Mouse (Mus musculus) left cerebral cortex, postnatal 36 days (tissue): ENCODE results near the gene Pla2g4b. TPM values are rescaled to one million over a fixed set of nuclear protein-coding genes. Genes with fewer than 3 reads are reported as not detected.

Experiments
- microRNA-seq: library from miRNA; unstranded; fragments of <30 nt; microRNA quantifications from one replicate; pipeline ENCODE4 v1.2.0, GENCODE M21; 2022
- total RNA-seq, 2 experiments: library from RNA; stranded (reverse); gene quantifications; 2 replicates each; pipeline ENCODE4 v1.2.3; 2021

The Pla2g4b gene
- total RNA-seq, 2 experiments from 2014 or later: 1.4 to 3.7 TPM

Small RNA genes within 50 kb of the gene (microRNA-seq; reads per million reads assigned to microRNA genes)
- not detected for gene Mir7665

Other genes starting within 250 kb of the Pla2g4b start
- gene Rpap1, start 245.9 kb upstream of the Pla2g4b start, total RNA-seq: 10 to 100 TPM; 19.4 to 20.6 TPM
- 100 to 1,000 TPM; 191 to 198 TPM for gene Tyro3, start 235.7 kb upstream of the Pla2g4b start, total RNA-seq
- gene Mga, start 136.2 kb upstream of the Pla2g4b start, total RNA-seq: 10 to 100 TPM; 56.2 to 74.1 TPM
- gene Mapkbp1, start 60.7 kb upstream of the Pla2g4b start, total RNA-seq: 10 to 100 TPM; 41.6 to 66.9 TPM
- 1 to 10 TPM; 3.4 to 4.8 TPM for gene Jmjd7, start 5.9 kb upstream of the Pla2g4b start, total RNA-seq
- gene Gm28042, start 5.9 kb upstream of the Pla2g4b start, total RNA-seq: under 1 TPM in 1 of 2 experiments, not detected in 1; 0.84 TPM
- 10 to 100 TPM; 11.3 to 12.9 TPM for gene Ehd4, start 121.2 kb downstream of the Pla2g4b start, total RNA-seq
- gene Pla2g4e, start 211.9 kb downstream of the Pla2g4b start, total RNA-seq: 10 to 100 TPM; 18.5 to 21.7 TPM